ENCODE assay signal across 31 mouse cellular contexts in the genomic region with DNA sequence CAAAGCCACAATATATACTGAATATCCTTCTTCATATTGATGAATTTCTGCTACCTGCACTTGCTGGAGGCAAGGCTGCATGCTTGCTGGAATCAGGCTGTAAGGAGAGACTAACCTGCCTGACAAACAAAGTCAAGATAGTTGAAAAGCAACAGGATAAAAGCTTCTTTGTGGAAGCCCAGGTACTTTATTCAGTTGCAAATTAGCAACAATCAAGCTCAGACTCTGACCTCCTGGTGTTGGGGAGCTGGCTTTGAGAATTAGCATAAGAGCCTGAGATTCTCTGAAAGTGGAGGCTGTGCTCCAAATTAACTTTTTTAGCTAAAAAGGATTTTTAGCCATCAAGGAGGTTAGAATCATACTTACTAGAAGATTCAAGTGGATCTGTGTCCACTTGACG. TPM values are rescaled to one million over a fixed set of nuclear protein-coding genes. Genes with fewer than 3 reads are reported as not detected.
"Had no signal": no experiment of that assay in that cellular context is flagged by ENCODE, and none has a peak within 500 bp of the region (broad histone marks: within the 10 kb centered on the region; RNA-seq: fewer than 3 reads in every experiment).

No protein-coding gene starts in this region.

RNA-seq across cellular contexts. Expression of gene Acot4, which starts 9.1 kb away (rescaled TPM):
- polyA plus RNA-seq: myocyte had no signal

RNA-seq across cellular contexts. Expression of gene Gm49366, which starts 9.7 kb away (rescaled TPM):
- polyA plus RNA-seq: limb, embryonic 10.5 days; limb, embryonic 11.5 days; limb, embryonic 12.5 days; limb, embryonic 13.5 days; limb, embryonic 14.5 days; limb, embryonic 15.5 days; liver, adult 2 months; liver, embryonic 11.5 days; liver, embryonic 12.5 days; liver, embryonic 14.5 days; liver, embryonic 15.5 days; liver, embryonic 16.5 days; liver, postnatal 0 days; lung, adult 2 months; lung, embryonic 14.5 days; lung, embryonic 15.5 days; lung, embryonic 16.5 days; lung, postnatal 0 days; macrophage; midbrain, embryonic 10.5 days; midbrain, embryonic 11.5 days; midbrain, embryonic 12.5 days; midbrain, embryonic 13.5 days; midbrain, embryonic 14.5 days; midbrain, embryonic 15.5 days; midbrain, embryonic 16.5 days; midbrain, postnatal 0 days; myocyte; neural tube, embryonic 11.5 days; neural tube, embryonic 12.5 days had no signal

RNA-seq across cellular contexts. Expression of gene Acot3, which starts 22.9 kb away (rescaled TPM):
- polyA plus RNA-seq: limb, embryonic 15.5 days; lung, adult 2 months; lung, postnatal 0 days; macrophage; myocyte had no signal

RNA-seq across cellular contexts. Expression of gene Acot5, which starts 40.1 kb away (rescaled TPM):
- polyA plus RNA-seq: limb, embryonic 10.5 days; limb, embryonic 11.5 days; limb, embryonic 12.5 days; limb, embryonic 13.5 days; limb, embryonic 15.5 days; liver, adult 2 months; liver, embryonic 11.5 days; liver, embryonic 12.5 days; liver, embryonic 13.5 days; liver, embryonic 14.5 days; liver, embryonic 16.5 days; lung, adult 2 months; lung, embryonic 14.5 days; lung, embryonic 15.5 days; lung, embryonic 16.5 days; lung, postnatal 0 days; macrophage; midbrain, embryonic 10.5 days; midbrain, embryonic 11.5 days; midbrain, embryonic 12.5 days; midbrain, embryonic 13.5 days; midbrain, embryonic 14.5 days; myocyte; neural tube, embryonic 11.5 days had no signal
